Mouse (Mus musculus) ES-Bruce4 (cell line): Measurements from ENCODE around the gene Gpr156. TPM values are rescaled to one million over a fixed set of nuclear protein-coding genes. Genes with fewer than 3 reads are reported as not detected.

ENCODE experiments used
- H3K27ac ChIP-seq: 2 replicates; pipeline ENCODE4 v1.5.1; 2012; ENCODE audit warnings: low read length, inconsistent platforms; ENCODE audit not compliant: insufficient read depth
- H3K27me3 ChIP-seq: 2 replicates; pipeline ENCODE4 v1.6.1; 2012; ENCODE audit warnings: mild to moderate bottlenecking, low read length, inconsistent platforms; ENCODE audit not compliant: control insufficient read depth, poor library complexity, insufficient read depth, severe bottlenecking
- H3K36me3 ChIP-seq: 2 replicates; pipeline ENCODE4 v1.6.1; 2012; ENCODE audit warnings: inconsistent platforms, mild to moderate bottlenecking, low read length, moderate library complexity; ENCODE audit not compliant: control insufficient read depth, poor library complexity, insufficient read depth, severe bottlenecking
- H3K4me1 ChIP-seq: one replicate; pipeline ENCODE4 v1.8.1; 2011; ENCODE audit warnings: low read length; ENCODE audit not compliant: control insufficient read depth, insufficient read depth
- H3K4me3 ChIP-seq: 2 replicates; pipeline ENCODE4 v1.5.1; 2011; ENCODE audit warnings: low read depth, mild to moderate bottlenecking, low read length
- H3K9ac ChIP-seq: 2 replicates; pipeline ENCODE4 v1.6.1; 2012; ENCODE audit warnings: low read depth, mild to moderate bottlenecking, inconsistent platforms; ENCODE audit not compliant: poor library complexity, severe bottlenecking
- H3K9me3 ChIP-seq: replicated peaks from 2 replicates; pipeline ENCODE4 v1.6.1; 2012; ENCODE audit warnings: mild to moderate bottlenecking, low read length, inconsistent platforms; ENCODE audit not compliant: control insufficient read depth, poor library complexity, insufficient read depth, severe bottlenecking
- CTCF ChIP-seq: IDR thresholded peaks from one replicate; pipeline ENCODE4 v1.8.1; 2011; ENCODE audit warnings: low read depth, low read length
- EP300 ChIP-seq: IDR thresholded peaks from 2 replicates; pipeline ENCODE4 v1.6.1; 2011; ENCODE audit warnings: low read depth, low read length; ENCODE audit not compliant: insufficient read depth
- POLR2A ChIP-seq: IDR thresholded peaks from one replicate; pipeline ENCODE4 v1.8.1; 2011; ENCODE audit warnings: low read length; ENCODE audit not compliant: insufficient read depth
- polyA plus RNA-seq: library from polyadenylated mRNA; stranded (reverse); fragments of >200 nt; gene quantifications from 2 replicates; pipeline ENCODE4 v1.2.4, GENCODE M21; 2011; ENCODE audit warnings: low read depth; ENCODE audit not compliant: missing spikeins, insufficient read depth, insufficient read length

Gene Gpr156
- polyA plus RNA-seq, 1 experiment, result not detected

GRCm38 (mm10) chr16:37989796-37990195 is 73.5 kb downstream of the Gpr156 start:
- TF ChIP-seq EP300 (no peak), CTCF (no peak), POLR2A (no peak)
- peaks cover 3% of the 10 kb centered on the region for H3K4me1 ChIP-seq
- no peak overlapping the region for H3K27ac ChIP-seq

GRCm38 (mm10) chr16:37990553-37991344 is 74.5 kb downstream of the Gpr156 start:
- H3K36me3 ChIP-seq, result no peaks in the 10 kb centered on the region
- no peaks in the 10 kb centered on the region for H3K27me3 ChIP-seq
- no peaks in the 10 kb centered on the region for H3K9me3 ChIP-seq
- no peak overlapping the region for H3K4me3 ChIP-seq
- TF ChIP-seq POLR2A, result no peak
- peak; percentile 14 for TF ChIP-seq CTCF
- no peak overlapping the region for H3K27ac ChIP-seq
- H3K4me1 ChIP-seq, result peaks cover 4% of the 10 kb centered on the region
- H3K9ac ChIP-seq, result no peak overlapping the region

More at GRCm38 (mm10) chr16:37989796-37990195, 73.5 kb downstream of the Gpr156 start:
- Histone ChIP-seq H3K36me3 (no peaks in the 10 kb centered on the region), H3K9me3 (no peaks in the 10 kb centered on the region), H3K9ac (no peak overlapping the region), H3K27me3 (no peaks in the 10 kb centered on the region), H3K4me3 (no peak overlapping the region)

- Histone ChIP-seq H3K27ac (no peak overlapping the region), H3K27me3 (no peaks in the 10 kb centered on the region), H3K4me1 (peaks cover 4% of the 10 kb centered on the region), H3K36me3 (no peaks in the 10 kb centered on the region), H3K9me3 (no peaks in the 10 kb centered on the region), H3K4me3 (no peak overlapping the region), H3K9ac (no peak overlapping the region)
- no peak for TF ChIP-seq EP300
Measured at GRCm38 (mm10) chr16:37992806-37993205, 76.5 kb downstream of the Gpr156 start.

- Histone ChIP-seq H3K36me3 (no peaks in the 10 kb centered on the region), H3K27ac (no peak overlapping the region), H3K9me3 (no peaks in the 10 kb centered on the region), H3K27me3 (no peaks in the 10 kb centered on the region), H3K9ac (no peak overlapping the region), H3K4me1 (peaks cover 1% of the 10 kb centered on the region), H3K4me3 (no peak overlapping the region)
- no peak for TF ChIP-seq EP300
- TF ChIP-seq CTCF, result peak; percentile 63
- no peak for TF ChIP-seq POLR2A
Measured at GRCm38 (mm10) chr16:37994647-37995046, 78.4 kb downstream of the Gpr156 start.

GRCm38 (mm10) chr16:37997771-37998170 is 81.5 kb downstream of the Gpr156 start:
- H3K4me1 ChIP-seq, result peaks cover 5% of the 10 kb centered on the region
- no peak overlapping the region for H3K9ac ChIP-seq
- no peaks in the 10 kb centered on the region for H3K36me3 ChIP-seq
- H3K27ac ChIP-seq, result no peak overlapping the region
- H3K4me3 ChIP-seq, result no peak overlapping the region
- TF ChIP-seq POLR2A (no peak), EP300 (no peak), CTCF (no peak)
- H3K27me3 ChIP-seq, result no peaks in the 10 kb centered on the region
- H3K9me3 ChIP-seq, result no peaks in the 10 kb centered on the region

GRCm38 (mm10) chr16:37999762-38000161 is 83.5 kb downstream of the Gpr156 start:
- H3K9ac ChIP-seq, result no peak overlapping the region
- TF ChIP-seq POLR2A, result no peak
- TF ChIP-seq EP300, result no peak
- TF ChIP-seq CTCF, result no peak

More at GRCm38 (mm10) chr16:37999762-38000161, 83.5 kb downstream of the Gpr156 start:
- Histone ChIP-seq H3K4me1 (peaks cover 4% of the 10 kb centered on the region), H3K27ac (no peak overlapping the region), H3K9me3 (no peaks in the 10 kb centered on the region), H3K4me3 (no peak overlapping the region), H3K36me3 (no peaks in the 10 kb centered on the region), H3K27me3 (no peaks in the 10 kb centered on the region)
